Mouse (Mus musculus): ENCODE data around the gene Gramd4. TPM values are rescaled to one million over a fixed set of nuclear protein-coding genes. Genes with fewer than 3 reads are reported as not detected.
"Not testable (repeated sequence)": the region's sequence is repeated elsewhere in the genome, so short reads cannot be mapped to it uniquely, and the experiment has no call there.

Gramd4 gene
- polyA plus RNA-seq, 1 experiment = 36.0 TPM

GRCm38 (mm10) chr15:86051878-86052478 is 5.5 kb upstream of the Gramd4 start:
- DNase-seq = no peak
- TF ChIP-seq POLR2A (IDR thresholded peaks at IDR 0.05; ENCODE audit: borderline replicate concordance, insufficient read depth, low read length) = no peak
- TF ChIP-seq CTCF (IDR thresholded peaks at IDR 0.05; ENCODE audit: borderline replicate concordance, insufficient read depth, low read depth, low read length) = no peak
- 57% methylated on average over 6 of the region's 6 CpGs for WGBS
- Histone ChIP-seq H3K27me3 (ENCODE audit: control insufficient read depth, insufficient read depth, low read length) (no peaks in the 10 kb centered on the region), H3K4me3 (replicated peaks; ENCODE audit: insufficient read depth, low read depth, low read length) (no peak overlapping the region), H3K4me1 (ENCODE audit: control insufficient read depth, insufficient read depth, low read length) (peaks cover 21% of the 10 kb centered on the region), H3K27ac (ENCODE audit: insufficient read depth, low read length) (no peak overlapping the region)

- Histone ChIP-seq H3K4me1 (ENCODE audit: control insufficient read depth, insufficient read depth, low read length) (peaks cover 31% of the 10 kb centered on the region), H3K27ac (ENCODE audit: insufficient read depth, low read length) (no peak overlapping the region), H3K27me3 (ENCODE audit: control insufficient read depth, insufficient read depth, low read length) (no peaks in the 10 kb centered on the region), H3K4me3 (replicated peaks; ENCODE audit: insufficient read depth, low read depth, low read length) (no peak overlapping the region)
- TF ChIP-seq POLR2A (IDR thresholded peaks at IDR 0.05; ENCODE audit: borderline replicate concordance, insufficient read depth, low read length) (no peak), CTCF (IDR thresholded peaks at IDR 0.05; ENCODE audit: borderline replicate concordance, insufficient read depth, low read depth, low read length) (peak; percentile 99)
- WGBS = 24% methylated on average over 2 of the region's 2 CpGs
- peak; percentile 76 to 89 for DNase-seq
Measured at GRCm38 (mm10) chr15:86053890-86054536, 3.5 kb upstream of the Gramd4 start.

- H3K27ac ChIP-seq (ENCODE audit: insufficient read depth, low read length); H3K27me3 ChIP-seq (ENCODE audit: control insufficient read depth, insufficient read depth, low read length); DNase-seq; H3K4me3 ChIP-seq (replicated peaks; ENCODE audit: insufficient read depth, low read depth, low read length): not testable (repeated sequence)
- 97% methylated on average over 3 of the region's 3 CpGs for WGBS
- peaks cover 30% of the 10 kb centered on the region for H3K4me1 ChIP-seq (ENCODE audit: control insufficient read depth, insufficient read depth, low read length)
Measured at GRCm38 (mm10) chr15:86054861-86055260, 2.6 kb upstream of the Gramd4 start.

GRCm38 (mm10) chr15:86056221-86056760 is 1.2 kb upstream of the Gramd4 start:
- Histone ChIP-seq H3K27ac (ENCODE audit: insufficient read depth, low read length) (no peak overlapping the region), H3K27me3 (ENCODE audit: control insufficient read depth, insufficient read depth, low read length) (no peaks in the 10 kb centered on the region)
- TF ChIP-seq CTCF (IDR thresholded peaks at IDR 0.05; ENCODE audit: borderline replicate concordance, insufficient read depth, low read depth, low read length) = no peak
- no peak for TF ChIP-seq POLR2A (IDR thresholded peaks at IDR 0.05; ENCODE audit: borderline replicate concordance, insufficient read depth, low read length)

GRCm38 (mm10) chr15:86057908-86058307 is 413 bp downstream of the Gramd4 start:
- DNase-seq = peak; percentile 60 to 63
- peaks cover 39% of the 10 kb centered on the region for H3K4me1 ChIP-seq (ENCODE audit: control insufficient read depth, insufficient read depth, low read length)
- 7% methylated on average over 7 of the region's 7 CpGs for WGBS
- peak overlapping the region; percentile 62 for H3K4me3 ChIP-seq (replicated peaks; ENCODE audit: insufficient read depth, low read depth, low read length)
- no peaks in the 10 kb centered on the region for H3K27me3 ChIP-seq (ENCODE audit: control insufficient read depth, insufficient read depth, low read length)
- TF ChIP-seq CTCF (IDR thresholded peaks at IDR 0.05; ENCODE audit: borderline replicate concordance, insufficient read depth, low read depth, low read length) (no peak), POLR2A (IDR thresholded peaks at IDR 0.05; ENCODE audit: borderline replicate concordance, insufficient read depth, low read length) (no peak)
- peak overlapping the region; percentile 87 for H3K27ac ChIP-seq (ENCODE audit: insufficient read depth, low read length)

More at GRCm38 (mm10) chr15:86056221-86056760, 1.2 kb upstream of the Gramd4 start:
- 91% methylated on average over 5 of the region's 5 CpGs for WGBS
- no peak for DNase-seq
- peaks cover 32% of the 10 kb centered on the region for H3K4me1 ChIP-seq (ENCODE audit: control insufficient read depth, insufficient read depth, low read length)
- H3K4me3 ChIP-seq (replicated peaks; ENCODE audit: insufficient read depth, low read depth, low read length) = no peak overlapping the region

- TF ChIP-seq CTCF (IDR thresholded peaks at IDR 0.05; ENCODE audit: borderline replicate concordance, insufficient read depth, low read depth, low read length) (no peak), POLR2A (IDR thresholded peaks at IDR 0.05; ENCODE audit: borderline replicate concordance, insufficient read depth, low read length) (peak; percentile 61; the same call in 1 of the 2 replicates)
- WGBS = under 1% methylated on average over 70 of the region's 70 CpGs
Measured at GRCm38 (mm10) chr15:86058394-86058915, 960 bp downstream of the Gramd4 start.

GRCm38 (mm10) chr15:86058931-86059834 is 1.7 kb downstream of the Gramd4 start:
- TF ChIP-seq CTCF (IDR thresholded peaks at IDR 0.05; ENCODE audit: borderline replicate concordance, insufficient read depth, low read depth, low read length) = no peak
- TF ChIP-seq POLR2A (IDR thresholded peaks at IDR 0.05; ENCODE audit: borderline replicate concordance, insufficient read depth, low read length) = no peak
- peak overlapping the region; percentile 87 for H3K27ac ChIP-seq (ENCODE audit: insufficient read depth, low read length)
- 2% methylated on average over 45 of the region's 49 CpGs for WGBS
- peak; percentile 60 to 68 for DNase-seq
- peaks cover 36% of the 10 kb centered on the region for H3K4me1 ChIP-seq (ENCODE audit: control insufficient read depth, insufficient read depth, low read length)
- peak overlapping the region; percentile 76 for H3K4me3 ChIP-seq (replicated peaks; ENCODE audit: insufficient read depth, low read depth, low read length)
- H3K27me3 ChIP-seq (ENCODE audit: control insufficient read depth, insufficient read depth, low read length) = no peaks in the 10 kb centered on the region

More at GRCm38 (mm10) chr15:86058394-86058915, 960 bp downstream of the Gramd4 start:
- Histone ChIP-seq H3K4me1 (ENCODE audit: control insufficient read depth, insufficient read depth, low read length) (peaks cover 39% of the 10 kb centered on the region), H3K4me3 (replicated peaks; ENCODE audit: insufficient read depth, low read depth, low read length) (peak overlapping the region; percentile 76), H3K27ac (ENCODE audit: insufficient read depth, low read length) (peak overlapping the region; percentile 87), H3K27me3 (ENCODE audit: control insufficient read depth, insufficient read depth, low read length) (no peaks in the 10 kb centered on the region)
- peak; percentile 93 to 95 for DNase-seq

Data from cerebellum, adult 2 months (tissue).